Mouse (Mus musculus): ENCODE results near the gene Praf2.

- TF ChIP-seq CTCF (IDR thresholded peaks at IDR 0.05) (no peak), POLR2A (IDR thresholded peaks at IDR 0.05; ENCODE audit: insufficient read depth, low read depth, low read length) (no peak), EP300 (IDR thresholded peaks at IDR 0.05; ENCODE audit: insufficient read depth, low read depth, low read length) (no peak)
Observed at GRCm38 (mm10) chrX:7680057-7680412, 48.2 kb upstream of the Praf2 start.

All from heart, adult 2 months (tissue).